Mouse (Mus musculus): ENCODE measurements around the gene Ccdc15. TPM values are rescaled to one million over a fixed set of nuclear protein-coding genes. Genes with fewer than 3 reads are reported as not detected.

Gene Ccdc15
- total RNA-seq (2021): 1 to 10 TPM; 3.7 to 4.2 TPM
- long read RNA-seq, experiment 1: 0 reads
- long read RNA-seq, experiment 2, partial matches to known transcripts: 0 of 2 reads
- long read RNA-seq, experiment 2, other reads (novel, unspliced or antisense): 1 of 2 reads

DNA sequence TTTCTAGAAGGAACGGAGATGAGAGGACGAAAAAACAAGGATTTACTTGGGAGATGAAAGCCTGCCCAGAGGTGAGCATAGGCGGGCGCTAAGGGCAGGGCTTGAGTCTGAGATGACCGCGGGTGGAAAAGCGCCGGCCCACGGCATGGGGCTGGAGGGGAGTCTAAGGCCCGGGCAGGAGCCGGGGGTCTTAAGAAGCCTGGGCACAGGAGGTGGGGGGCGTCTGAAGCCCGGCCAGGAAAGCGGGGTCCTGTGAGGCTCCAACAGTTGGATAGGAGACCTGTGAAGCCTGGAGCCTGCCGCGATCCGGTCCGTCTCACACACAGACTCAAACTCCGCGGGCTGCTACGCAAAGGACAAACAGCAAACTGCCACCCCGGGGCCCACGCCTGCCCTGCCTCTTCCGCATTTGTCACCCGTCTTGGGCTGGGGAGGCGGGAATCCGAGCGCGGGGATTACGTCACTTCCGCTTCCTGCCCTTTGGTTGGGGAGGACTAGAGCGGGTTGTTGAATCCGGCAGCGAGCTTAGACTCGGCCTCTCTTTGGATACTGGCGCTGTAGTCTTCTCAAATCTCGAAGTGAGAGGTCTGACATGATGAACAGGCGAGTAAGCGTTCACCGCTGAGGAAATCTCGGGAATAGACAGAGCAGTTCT is at the start of gene Ccdc15:
Gene Ccdc15 (minus strand): TSS at position 445 of the 655 bp plus-strand sequence.
- peak; percentile 95 to 97 for DNase-seq (ENCODE audit: low spot score in 2 of 2)

DNA sequence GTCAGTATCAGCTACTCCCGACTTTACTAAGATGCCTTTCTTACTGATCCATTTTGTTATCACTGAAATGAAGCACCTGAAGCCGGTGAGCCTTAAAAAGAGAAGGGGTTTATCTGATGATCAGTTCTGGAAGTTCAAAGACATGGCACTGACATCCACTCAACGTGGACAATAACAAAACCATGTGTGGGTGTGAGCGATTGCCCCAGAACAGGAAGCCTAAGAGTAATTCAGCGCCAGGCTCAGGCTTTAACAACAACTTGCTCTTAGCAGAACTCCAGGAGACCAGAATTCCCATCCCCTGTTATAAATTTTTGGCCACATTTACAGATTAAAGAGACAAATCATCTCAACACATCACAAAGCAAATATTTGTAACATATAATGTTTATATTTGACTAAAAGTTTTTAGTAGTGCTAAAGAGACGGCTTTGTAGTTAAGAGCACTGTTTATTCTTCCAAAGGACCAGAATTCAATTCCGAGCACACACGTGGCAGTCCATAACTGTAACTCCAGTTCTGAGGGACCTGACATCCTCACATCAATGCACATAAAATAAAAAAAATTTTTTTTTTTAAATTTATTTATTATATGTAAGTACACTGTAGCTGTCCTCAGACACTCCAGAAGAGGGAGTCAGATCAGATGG is 45.4 kb upstream of the Ccdc15 start:
- DNase-seq (ENCODE audit: low spot score in 2 of 2): no peak

- no peak for DNase-seq (ENCODE audit: low spot score in 2 of 2)
Measured at GRCm38 (mm10) chr9:37392071-37392470, 43.8 kb upstream of the Ccdc15 start.

DNA sequence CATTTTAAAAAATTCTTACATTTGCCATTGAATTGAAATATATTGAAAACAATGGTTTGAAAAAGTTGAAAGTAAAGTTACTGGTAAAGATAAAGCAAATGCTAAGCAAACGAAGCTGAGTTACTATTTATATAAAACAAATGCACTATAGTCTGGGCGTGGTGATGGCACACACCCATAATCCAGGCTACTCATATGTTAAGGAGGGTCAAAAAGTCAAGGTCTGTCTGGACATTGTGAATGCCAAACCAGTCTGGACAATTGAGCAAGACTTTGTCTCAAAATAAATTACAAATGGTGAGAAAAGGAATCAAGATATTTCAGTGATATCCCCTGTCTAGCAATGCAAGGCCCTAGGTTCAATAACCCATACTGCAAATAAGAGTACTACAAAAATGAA is 42.7 kb upstream of the Ccdc15 start:
- no peak for DNase-seq (ENCODE audit: low spot score in 2 of 2)

DNA sequence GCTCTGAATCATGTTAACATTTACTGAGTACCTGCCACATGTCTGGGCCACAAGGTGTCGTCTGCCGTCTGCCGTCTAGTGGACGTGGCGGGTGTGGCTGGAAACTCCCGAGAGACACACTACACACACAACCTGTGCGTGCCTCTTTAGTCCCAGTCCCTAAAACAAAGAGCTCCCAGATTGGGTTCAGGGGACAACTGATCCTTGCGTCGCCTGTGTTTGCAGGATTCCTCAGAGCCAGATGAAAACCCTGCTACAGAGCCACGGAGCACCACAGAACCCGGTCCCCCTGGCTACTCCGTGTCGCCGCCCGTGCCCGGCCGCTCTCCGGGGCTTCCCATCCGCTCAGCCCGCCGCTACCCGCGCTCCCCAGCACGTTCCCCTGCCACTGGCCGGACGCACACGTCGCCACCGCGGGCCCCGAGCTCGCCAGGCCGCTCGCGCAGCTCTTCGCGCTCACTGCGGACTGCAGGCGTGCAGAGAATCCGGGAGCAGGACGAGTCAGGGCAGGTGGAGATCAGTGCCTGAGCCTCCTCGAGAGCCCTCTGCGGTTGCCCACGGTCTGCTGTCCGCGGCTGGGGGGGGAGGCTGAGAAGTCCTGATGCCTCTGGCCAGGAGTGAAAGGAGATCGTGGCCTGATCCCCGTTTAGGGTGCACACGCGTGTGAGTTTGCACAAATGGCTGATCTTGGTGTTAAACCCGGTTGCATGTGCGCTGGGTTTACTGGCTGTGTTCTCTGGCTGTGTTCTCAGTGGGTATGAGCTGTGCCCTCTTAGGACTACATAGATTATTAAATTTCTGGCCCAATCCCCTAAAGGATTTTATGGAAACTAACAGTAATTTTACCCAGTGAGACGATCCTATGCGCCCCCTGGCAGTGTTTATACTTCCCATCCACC is 36.3 kb upstream of the Ccdc15 start:
- peak; percentile 28 to 42 for DNase-seq (ENCODE audit: low spot score in 2 of 2)

DNA sequence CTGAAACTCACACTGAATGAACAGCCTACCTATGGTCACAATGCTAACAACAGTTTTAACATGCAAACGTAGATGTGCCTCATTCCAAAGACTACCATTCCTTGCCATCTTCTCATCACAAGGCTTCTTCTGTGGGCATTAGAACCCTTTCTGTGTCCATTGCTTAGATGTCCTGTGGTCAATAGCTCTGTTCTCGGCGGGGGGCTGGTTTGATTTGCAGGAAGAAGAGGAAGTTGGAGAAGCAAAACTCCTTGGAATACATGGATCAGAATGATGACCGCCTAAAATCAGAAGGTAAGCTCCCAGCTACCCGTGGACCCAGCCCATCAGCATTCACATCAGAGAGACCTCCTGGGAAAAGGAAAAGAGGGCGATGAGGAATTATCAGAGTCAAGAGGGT is 34.9 kb upstream of the Ccdc15 start:
- DNase-seq (ENCODE audit: low spot score in 2 of 2): no peak

- DNase-seq (ENCODE audit: low spot score in 2 of 2): no peak
Measured at GRCm38 (mm10) chr9:37375718-37376117, 27.5 kb upstream of the Ccdc15 start.

- no peak for DNase-seq (ENCODE audit: low spot score in 2 of 2)
Measured at GRCm38 (mm10) chr9:37371232-37371801, 23.1 kb upstream of the Ccdc15 start.

GRCm38 (mm10) chr9:37368860-37369259 is 20.6 kb upstream of the Ccdc15 start:
- DNase-seq (ENCODE audit: low spot score in 2 of 2): no peak

DNA sequence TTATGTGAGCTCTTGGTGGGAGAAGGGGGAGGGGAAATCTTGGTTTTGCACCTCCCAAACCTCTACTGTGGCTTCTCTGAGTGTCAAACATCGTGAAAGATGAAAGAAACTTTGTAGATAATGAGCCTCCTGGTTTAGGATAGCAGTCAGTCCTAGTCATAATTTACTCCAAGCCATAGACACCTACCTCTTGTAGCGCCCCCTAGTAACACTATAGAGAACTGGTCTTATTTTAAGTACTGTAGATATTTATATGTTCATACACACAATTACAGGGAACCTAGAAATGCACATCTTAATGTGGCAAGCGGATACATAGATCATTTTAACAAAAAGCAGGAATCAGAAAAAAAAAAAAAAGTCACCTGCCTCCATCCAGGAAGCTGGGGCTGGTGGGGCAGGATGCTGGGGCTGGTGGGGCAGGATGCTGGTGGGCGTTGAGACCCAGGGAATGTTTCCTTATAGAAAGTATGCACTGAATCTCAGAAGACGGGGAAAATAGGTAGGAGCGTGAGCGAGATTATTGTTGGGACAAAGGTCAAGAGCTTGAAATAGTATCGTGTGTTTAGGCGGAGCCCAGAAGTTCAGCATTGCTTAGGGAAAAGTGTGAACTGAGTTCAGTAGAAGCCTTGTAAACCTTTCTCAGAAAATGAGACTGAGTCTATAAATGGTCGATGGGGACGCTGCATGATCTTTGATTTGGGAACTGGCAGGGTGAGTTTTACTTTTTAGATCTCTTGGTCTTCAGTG is 20.0 kb upstream of the Ccdc15 start:
- no peak for DNase-seq (ENCODE audit: low spot score in 2 of 2)

DNA sequence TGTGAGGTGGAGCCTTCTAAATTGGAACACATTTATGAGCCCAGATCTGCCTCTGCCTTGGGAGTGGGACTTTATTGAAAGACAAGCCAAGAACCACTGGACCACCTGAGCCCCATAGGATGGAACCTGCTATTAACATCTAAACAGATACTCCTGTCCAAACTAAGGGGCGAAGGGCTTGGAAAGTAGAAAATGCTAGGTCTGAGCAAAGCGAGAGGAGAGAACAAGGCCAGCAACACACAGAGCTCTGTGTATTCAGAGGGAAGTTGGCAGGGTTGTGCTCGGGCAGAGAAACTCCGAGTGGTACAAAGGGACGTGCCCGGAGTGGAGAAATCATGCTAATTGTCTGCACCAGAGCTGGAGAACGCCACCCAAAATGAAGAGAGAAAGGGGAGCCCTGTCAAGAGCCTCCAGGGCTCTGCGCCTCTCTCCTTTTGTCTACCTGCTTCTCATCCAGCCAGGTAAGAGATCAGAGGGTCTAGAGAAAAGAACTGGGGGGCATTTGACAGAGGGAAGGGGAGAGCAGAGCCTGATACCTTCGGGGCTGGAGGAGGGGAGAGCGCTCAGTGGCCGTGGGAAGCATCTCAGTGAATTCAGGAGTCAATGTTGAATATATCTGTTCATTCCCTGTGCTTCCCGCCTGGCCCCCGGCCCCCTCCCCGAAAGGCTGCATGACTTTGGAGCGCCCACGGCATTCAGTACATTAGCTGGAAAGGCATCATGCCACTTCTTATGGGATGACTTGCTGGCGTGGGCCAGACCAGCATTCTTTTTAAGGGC is 19.3 kb upstream of the Ccdc15 start, which contains the start of gene Hepacam:
Gene Hepacam (plus strand): TSS at position 51 of the 780 bp plus-strand sequence.
- DNase-seq (ENCODE audit: low spot score in 2 of 2): no peak

DNA sequence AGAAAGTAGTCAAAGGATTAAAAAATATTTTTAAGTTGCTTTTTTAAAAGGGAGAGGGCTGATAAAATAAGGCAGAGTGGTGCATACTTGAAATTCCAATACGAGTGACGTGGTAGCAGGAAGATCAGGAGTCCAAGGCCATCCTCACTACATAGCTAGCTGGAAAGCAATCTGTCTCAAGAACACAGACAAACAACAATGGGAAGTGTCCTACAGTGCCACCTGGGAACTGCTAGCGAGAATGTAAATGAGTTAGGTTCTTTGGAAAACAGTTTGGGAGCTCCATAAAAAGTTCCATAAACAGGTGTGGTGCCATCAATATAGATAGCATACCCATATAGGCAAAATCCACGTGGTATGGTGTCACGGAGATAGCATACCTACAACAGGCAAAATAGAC is 17.5 kb upstream of the Ccdc15 start:
- no peak for DNase-seq (ENCODE audit: low spot score in 2 of 2)

- DNase-seq (ENCODE audit: low spot score in 2 of 2): no peak
Measured at GRCm38 (mm10) chr9:37364392-37364791, 16.2 kb upstream of the Ccdc15 start.

- no peak for DNase-seq (ENCODE audit: low spot score in 2 of 2)
Measured at GRCm38 (mm10) chr9:37363551-37363950, 15.3 kb upstream of the Ccdc15 start.

DNA sequence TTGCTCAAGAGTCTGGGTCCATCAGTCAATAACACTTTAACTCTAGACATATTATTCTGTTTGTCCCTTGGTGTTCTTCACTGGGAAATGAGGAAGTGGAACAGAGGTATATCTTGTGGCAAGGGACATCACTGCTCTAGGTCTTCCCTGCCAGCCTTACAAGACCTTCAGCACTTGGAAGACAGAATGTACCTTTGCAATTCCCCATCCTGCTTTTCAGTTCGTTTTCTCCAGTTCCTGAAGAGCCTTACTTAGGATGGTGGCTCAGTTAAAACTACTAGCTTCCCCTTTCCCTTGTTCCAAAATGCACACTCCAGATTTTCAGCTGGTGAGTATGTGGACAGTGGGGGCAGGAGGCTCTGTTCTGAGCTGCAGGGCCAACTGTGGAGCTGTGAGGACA is 14.6 kb upstream of the Ccdc15 start:
- DNase-seq (ENCODE audit: low spot score in 2 of 2): no peak

GRCm38 (mm10) chr9:37362084-37362483 is 13.9 kb upstream of the Ccdc15 start:
- no peak for DNase-seq (ENCODE audit: low spot score in 2 of 2)

DNA sequence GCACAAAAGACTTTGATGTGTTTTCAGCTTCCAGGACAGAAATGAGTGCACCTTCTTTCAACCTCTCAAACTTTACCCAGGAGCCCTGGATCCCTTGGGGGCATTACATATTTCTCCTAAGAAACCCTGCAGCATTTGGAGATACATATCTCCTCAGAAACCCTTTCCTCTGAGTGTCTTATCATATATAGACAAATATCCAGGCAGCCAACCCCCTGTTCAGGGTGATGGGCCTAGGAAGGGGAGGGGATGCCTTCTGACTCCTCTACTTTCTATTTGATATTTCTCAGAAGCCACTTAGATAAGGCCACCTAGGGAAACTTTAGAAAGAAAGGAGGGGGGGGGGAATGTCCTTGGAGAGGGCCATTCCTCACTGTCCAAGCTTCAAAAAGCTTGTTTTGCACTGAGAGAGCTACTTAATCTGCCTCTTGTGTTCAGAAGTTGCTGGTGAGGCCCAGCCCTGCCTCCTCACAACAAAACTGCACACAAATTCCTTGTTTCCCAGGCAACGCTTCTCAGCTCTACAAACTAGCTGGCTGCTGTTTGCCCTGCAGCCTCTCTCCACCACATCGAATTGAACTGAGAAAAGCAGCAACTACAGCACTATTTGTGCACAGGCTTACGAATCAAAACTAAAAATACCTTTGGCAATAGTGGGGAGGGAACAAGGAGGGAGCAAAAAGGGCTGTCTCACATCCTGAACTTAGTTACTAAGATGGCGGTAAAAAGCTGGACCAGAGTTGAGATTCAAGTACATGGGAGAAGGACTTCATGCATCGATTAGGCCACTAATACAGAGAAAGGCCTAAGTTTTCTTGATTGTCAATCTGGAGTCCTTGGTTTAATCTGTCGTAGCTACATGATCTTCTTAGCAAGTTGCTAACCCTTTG is 11.3 kb upstream of the Ccdc15 start:
- DNase-seq (ENCODE audit: low spot score in 2 of 2): peak in 1 of 2 experiments; percentile 12

DNA sequence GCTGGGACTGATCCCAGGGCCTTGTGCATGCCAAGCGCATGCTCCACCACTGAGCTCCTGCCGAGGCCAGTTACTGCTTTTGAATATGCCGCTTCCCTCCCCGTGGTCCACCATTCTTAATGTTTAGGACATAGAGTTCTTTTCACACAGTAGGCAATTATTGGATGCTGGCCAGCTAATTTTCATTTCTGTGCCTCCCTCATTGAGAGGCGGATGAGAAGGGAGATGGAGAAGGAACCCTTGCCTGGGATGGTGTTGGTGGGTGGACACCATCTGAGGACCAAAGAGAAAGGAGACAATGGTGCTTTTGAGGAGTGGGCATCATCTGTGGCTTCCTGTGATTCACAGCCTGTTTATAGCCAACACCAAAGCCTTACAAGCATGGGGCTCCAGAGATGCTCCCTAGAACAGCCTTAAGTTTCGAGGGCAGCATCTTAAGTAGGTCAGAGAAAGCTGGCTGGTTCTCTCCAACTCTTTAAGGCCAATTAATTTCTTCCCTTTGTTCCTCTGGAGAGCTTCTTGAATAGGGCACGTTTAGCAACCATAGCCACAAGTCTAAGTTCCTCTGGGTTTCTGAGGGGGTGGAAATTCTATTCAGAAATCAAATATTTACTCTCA is 10.6 kb upstream of the Ccdc15 start:
- DNase-seq (ENCODE audit: low spot score in 2 of 2): no peak

Data from gastrocnemius, postnatal 4 days (tissue).